Mouse (Mus musculus) cerebellum, adult (tissue): ENCODE measurements at regions not wholly inside any gene's neighbourhood (a gene's known extent, or its start where the extent isn't known, plus 50 kb on each side); places are given as distances from the start of the nearest gene placed in this dataset.

Source experiments
- ATAC-seq: cut with Nextera tagmentation; 2 replicates; pipeline ENCODE4 v1.9.2; 2017; ENCODE audit warnings: mild to moderate bottlenecking, moderate library complexity, mixed read lengths; ENCODE audit not compliant: insufficient number of reproducible peaks, low FRiP score, low TSS enrichment

DNA sequence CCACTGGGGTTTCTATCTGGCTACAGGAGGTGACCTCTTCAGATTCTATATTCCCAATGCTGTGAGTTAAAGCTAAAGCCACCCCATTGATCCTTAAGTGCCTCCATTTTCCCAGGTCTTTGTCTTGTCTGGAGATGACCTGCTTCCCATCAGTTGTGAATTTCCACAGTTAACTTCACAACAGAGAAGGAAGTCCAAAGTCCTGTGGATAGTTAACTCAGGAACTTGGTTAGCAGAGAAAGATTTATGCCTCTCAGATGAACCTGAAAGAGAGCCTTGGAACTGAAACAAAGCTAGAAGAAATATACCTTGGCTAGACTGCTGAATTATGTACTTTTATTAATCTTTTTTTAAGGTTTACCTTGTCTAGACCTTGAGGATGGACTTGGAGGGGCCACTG is 431.1 kb upstream of the Ube2e3 start:
- no peak for ATAC-seq

DNA sequence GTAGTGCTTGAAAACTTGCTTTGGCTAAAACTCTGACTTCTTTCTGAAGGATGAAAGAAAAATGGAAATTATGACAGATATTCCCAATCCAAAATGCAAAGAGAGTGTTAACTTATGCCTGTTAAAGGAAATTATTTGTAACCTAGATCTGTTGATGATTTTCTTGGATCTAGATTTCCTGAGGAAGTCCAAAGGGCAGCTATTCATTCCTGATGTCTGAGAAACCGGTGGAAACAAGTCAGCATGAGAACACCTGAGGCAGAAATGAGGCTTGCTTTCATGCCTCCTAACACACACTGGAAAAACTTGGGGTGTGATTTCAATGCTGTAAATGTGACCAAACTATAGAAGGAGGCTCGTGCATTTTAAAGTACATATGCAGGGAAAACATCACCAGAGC is 432.9 kb upstream of the Ube2e3 start:
- ATAC-seq, result no peak

DNA sequence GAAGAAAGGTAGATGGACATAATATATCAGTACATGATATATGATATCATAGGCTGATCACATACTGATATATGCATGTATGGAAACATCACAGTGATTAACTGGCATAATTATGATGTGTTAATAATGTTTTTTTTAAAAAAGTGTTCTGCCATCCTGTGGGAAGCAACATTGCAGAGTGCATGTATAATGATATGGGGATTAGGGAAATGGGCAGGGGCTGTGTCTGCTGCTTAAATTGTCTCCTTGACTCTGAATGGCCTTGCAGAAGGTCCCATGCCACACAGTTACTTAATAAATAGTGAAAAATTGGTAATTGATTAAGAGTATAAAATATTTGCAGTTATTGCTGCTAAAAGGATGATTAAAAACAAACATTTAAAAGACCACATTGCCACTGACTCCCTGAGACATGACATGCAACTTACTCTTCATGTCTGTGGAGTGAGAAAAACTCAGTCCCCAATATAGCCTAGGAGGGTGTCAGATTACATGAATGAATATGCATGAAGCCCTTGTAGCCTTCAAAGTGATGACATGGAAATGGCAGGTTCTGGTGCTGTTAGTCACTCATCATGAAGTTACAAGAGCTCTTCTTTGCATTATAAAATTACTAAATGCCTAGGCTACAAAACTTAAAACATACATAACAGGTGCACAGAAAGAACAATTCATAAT is 440.1 kb upstream of the Ube2e3 start:
- no peak for ATAC-seq

DNA sequence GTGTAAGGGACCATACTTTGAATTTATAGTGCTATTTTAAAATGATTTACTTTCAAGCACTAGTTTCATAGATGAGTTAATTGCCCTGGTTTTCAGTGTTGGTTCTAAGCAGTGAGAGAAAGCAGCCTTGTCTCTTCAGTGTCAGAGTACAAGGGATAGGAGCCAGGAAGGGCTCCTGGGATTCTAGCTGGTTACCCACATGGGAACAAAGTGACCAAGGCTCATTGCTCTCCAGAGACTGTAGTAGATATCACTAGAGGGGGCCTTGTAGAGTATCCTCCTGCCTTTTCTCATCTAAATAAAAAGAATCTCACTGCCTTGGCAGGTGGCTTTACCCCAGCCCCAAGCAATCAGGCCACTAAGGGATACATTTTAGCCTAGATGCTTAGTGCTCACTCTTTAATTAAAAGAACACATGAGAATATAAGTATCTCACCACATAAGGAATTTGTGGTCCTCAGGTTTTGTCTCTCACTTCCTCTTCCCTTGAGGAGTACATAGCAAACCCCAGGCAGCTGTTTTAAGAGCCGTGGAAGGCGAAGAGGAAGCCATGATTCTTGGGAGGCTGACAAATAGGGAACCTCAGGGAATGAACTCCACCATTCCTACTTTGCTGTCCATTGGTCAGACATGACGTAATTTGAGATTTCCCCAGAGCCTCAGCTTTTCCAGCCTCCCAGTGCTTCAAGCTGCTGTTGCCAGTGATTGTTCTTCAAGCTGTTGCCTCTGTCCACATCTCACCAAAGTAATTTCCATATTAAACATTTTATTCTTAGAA is 449.2 kb upstream of the Ube2e3 start:
- no peak for ATAC-seq

DNA sequence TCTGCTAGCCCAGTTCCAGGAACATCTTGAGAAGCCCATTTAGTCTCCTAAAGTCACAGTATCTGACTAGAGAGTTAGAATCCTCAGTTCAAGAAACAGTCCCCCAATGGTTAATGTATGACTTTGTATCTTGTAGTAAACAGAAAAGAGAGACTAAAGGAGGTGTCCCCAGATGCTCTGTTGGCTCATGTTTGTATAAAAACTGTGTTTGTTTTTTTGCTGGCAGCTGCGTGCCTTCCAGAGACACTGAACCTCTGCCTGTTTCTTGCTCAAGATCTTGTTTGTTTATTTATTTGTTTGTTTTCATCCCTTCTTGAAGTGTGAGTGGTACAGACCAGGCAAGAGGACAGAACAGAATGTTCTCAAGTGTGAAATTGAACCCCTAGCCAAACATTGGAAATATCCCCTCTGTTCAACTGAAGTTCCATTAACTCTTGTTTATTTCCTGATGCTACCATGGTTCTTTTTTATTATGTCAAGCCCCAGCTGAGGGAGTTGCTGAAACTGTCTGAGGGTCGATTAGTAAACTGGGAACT is 451.3 kb upstream of the Ube2e3 start:
- ATAC-seq, result no peak

DNA sequence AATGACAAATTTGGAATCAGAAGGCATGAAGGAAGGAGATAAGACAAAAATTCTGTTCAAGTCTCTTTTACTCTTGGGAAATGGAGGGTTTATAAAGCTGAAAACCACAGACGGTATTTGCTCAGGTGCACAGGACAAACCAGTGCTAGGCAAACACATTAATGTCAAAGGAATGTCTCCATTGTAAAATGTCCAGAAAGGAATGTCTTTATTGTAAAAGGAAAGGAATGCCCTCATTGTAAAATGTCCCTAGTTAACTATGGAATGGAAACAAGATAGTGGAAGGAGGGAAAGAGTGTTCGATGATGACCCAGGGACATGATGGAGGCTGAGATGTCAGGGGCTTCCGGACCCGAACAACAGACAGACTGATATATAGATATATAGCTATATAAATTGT is 454.9 kb upstream of the Ube2e3 start:
- ATAC-seq, result no peak

DNA sequence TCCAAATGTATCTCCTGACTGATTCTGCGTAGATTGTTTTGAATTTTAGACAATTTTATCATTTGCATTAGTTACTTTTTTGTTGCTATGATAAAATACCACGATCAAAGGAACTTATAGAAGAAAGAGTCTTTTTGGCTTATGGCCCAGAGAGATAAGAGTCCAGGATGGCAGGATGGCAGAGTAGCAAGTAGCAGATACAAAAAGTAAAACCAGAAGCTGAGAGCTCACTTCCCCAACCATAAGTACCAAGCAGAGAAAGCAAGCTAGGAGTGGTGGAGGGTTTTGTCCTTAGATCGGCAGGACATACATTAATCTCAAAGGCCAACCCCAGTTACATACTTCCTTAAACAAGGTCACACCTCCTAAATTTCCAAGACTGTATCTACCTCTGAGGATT is 457.7 kb upstream of the Cwc22 start:
- ATAC-seq, result no peak

DNA sequence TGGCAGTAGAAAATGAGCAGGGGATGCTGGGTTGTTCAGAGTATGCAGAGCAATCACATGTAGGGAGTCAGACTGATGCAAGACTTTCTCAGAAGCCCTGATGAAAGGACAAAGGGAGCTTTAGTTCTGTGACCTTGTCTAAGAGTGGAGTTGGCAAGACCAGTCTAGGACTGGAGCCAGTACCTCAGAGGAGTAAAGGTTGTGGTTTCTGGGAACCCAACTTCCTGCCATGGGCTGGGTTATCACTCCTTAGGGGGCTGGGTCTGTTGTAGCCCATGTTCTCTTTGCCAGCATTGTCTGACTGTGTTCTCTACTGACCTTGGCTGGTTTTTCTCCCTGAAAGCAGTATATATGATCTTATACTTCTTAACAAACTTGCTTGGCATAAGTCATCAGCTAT is 453.1 kb upstream of the Cwc22 start:
- no peak for ATAC-seq

DNA sequence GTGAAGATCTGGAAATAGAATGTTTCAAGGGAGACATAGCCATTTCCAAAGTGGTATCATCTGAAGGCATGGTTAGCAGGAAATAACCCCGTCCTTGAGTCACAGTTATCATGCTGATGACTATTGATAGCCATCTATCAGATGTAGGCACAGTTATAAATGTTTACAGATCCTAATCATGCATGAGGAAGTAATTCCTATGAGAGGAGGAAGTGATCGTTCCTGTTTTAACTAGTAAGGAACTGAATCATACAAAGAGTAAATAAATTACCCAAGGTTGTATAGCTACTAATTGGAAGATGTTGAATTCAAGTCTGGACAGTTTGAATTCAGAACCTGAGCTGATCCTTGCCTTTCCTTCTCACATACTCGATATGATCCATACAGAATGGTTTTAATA is 450.7 kb upstream of the Cwc22 start:
- ATAC-seq, result no peak

DNA sequence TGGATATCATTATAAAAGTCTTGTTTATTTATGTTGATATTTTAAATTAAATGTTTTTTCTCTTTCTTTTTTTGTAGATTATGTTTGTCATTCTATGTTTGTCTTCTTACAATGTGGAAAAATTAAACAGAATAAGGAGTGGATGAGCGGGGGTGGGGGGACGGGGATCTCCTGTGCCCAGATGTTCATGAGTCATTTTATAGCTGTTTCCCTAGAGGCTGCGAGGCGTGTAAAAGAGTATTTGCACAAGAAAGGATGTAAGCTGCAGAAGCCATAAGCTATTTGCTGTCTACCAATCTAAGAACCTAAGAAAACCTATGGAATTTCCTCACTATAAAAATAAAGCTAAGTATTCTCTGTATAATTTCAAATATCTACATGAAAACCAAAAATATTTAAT is 446.9 kb upstream of the Cwc22 start:
- no peak for ATAC-seq

DNA sequence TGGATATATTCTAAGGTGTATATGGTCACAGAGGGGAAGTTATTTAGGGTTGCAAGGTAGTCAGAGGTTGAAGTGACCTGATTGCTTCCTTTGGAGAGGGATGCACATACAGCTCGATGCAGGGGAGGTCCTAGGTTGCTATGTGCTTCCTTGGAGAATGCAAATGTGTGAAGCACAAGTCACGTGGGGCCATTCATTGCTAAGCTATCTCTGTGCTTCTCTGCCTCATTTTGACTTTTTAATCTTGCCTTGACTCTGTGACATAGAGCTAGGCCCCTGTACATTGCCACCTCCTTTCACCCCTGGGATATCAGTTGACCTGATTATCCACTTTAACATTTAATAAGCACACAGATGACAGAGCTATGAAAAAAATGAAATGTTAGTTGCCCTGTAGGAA is 446.2 kb upstream of the Cwc22 start:
- ATAC-seq, result no peak

DNA sequence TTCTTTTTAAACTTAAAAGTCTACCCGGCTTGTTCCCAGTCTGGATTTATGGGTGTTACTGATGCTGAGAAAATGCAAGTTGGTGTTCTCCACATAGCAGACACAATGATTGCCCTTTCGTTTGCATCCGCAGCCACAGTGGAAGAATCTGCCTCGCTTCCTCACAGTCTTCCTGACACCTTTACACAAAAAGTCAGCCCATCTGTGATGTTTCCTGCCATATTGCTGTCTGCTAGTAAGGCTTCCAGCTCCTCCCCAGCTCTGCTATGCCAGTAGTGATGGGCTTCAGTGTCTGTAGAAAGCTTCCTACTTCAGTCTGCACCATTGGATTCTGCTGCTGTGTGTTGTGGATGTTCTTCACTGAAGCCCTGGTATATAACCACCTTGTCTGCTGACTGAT is 441.8 kb upstream of the Cwc22 start:
- no peak for ATAC-seq

DNA sequence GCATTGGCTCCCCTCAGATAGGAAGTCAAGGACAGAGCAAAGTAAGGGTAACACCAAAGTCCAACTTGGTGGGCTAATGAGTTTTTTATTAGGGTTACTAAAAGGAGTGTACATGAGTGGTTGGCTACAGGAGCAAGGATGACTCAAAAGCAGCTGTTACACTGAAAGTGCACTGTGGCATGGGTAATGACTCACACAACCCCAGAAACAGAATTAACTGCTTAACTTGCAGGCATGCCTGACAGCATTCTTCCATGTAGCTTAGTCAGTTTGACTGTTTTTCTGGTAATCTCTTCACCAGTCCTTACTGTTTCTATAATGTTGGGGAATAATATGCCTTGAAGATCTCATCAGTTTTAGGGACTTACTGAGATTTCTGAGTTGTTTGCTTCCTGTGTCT is 435.1 kb upstream of the Cwc22 start:
- no peak for ATAC-seq

DNA sequence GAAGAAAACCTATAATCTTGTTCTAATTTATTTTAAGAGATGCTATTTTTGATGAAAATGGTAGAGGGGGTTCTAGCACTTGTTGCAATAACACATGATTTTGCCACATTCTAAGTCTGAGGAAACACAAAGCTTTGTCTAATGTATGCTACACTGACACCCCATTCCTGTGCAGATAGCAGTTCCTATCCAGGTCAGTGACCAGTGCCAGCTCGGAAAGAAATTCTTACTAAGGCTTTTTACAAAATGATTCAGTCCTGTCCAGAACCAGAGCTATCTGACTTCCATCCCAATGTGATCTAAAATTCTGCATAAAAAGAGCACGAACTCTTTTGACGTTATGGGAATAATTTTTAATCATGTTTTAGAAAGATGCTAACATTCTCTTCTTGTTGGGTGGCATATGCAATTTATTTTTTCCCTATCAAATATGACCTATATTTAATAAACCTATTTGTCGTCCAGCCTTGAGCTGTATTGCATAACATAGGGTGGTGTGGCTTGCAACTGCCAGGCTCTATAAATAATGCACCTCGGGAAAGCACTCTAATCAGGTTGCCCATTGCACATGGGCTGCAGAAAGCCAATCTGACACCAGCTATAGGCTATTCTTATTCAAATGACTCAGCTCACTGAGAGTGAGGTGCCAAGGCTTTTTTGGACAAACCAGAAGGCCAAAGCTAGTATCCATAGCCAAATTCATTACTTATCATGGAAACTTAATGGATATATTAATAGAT is 385.7 kb upstream of the Cwc22 start:
- peak; percentile 100 for ATAC-seq

DNA sequence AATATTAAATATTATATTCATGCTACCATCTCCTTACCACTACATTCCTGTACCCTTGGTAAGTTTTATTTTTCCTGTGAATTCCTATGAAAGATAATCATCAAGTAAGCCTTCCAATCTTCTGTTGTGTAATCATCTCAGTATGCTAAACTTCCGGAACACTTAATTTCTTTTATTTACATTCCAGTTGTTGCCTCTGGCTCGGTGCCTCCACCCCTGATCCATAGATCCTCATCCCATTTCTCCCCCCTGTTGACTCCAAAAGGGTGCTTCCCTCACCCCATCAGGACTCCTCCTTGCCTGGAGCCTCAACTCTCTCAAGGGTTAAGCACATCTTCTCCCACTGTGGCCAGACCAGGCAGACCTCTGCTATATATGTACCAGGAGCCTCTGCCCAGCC is 379.9 kb upstream of the Cwc22 start:
- ATAC-seq, result no peak

DNA sequence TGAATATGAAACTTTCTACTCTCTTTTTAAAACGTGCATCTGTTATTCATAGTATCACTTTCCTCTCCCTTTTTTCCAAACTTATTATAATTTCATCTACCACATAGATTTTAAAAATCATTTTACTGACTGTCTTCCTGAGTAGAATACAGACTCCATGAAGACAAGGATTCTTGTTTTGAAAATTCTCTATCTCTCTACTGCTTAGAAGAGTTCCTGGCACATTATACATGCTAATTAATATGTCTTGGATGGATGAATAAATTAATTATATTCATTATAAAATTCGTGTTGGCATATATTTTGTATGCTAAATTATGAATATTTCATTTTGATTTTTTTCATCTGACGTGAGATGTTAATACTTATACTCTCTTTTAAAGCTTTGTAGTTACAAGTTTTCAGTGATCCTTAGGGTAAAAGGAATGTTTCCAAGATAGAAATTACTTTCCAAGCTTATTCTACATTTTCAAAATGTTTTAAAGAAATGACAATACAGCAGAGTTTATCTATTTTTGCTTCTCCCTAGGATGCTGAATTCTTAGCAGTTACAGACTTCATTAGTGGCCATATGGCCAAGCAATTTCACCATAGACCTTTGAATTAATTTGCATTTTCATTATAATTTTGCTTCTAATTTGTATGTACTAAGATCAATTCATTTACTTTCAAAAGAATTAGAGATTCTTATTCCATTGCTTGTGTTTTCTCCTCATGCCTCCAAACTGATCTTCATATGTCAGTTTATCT is 376.2 kb upstream of the Cwc22 start:
- no peak for ATAC-seq

DNA sequence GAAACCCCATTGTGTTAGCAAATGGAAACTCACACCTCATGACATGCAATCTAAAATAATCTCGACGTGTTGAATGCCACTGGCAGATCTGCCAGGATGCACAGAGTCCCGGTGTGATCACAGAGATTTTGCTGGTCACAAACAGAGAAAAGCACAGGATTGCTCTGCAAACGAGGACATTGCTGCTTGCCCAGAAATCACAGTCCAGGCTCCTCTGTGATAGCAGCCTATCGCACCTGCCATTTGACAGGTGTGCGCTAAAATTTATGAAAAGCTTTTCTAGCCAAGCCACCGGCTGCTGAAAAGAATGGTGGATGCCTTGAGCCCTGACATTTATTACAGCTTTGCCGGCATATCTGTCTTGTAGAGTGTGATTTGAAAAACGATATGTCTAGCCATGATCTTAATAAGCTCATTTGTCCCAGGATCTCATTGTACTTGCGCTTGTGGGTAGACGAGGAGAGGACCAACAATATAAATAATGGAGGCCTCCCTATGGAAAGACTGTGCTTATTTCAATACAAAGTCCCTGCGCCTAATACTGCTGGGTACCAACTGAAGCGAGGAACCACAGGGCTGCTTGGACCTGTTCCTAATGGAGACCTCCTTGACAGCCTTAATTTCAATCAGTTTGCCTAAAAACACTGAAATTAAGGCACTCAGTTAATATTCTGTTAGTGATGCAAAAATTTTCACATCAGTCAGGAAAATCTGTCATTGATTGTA is 365.8 kb upstream of the Cwc22 start:
- ATAC-seq, result peak; percentile 65

DNA sequence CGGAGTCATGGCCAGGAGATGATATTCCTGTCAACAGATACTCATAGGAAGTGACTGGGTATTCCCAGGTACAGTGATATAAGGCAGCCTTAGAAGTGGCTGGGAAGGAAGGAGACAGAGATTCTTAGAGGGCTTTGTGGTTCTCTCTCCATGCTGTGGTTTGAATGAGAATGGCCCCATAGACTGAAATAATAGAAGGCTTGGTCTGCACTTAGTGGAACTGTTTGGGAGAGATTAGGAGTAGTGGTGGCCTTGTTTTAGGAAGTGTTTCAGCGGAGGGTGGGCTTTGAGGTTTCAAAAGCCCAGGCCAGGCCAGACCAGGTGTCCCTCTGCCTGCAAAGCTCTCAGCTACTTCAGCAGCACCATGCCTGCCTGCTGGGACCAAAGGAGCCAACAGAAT is 363.2 kb upstream of the Cwc22 start:
- ATAC-seq, result no peak

DNA sequence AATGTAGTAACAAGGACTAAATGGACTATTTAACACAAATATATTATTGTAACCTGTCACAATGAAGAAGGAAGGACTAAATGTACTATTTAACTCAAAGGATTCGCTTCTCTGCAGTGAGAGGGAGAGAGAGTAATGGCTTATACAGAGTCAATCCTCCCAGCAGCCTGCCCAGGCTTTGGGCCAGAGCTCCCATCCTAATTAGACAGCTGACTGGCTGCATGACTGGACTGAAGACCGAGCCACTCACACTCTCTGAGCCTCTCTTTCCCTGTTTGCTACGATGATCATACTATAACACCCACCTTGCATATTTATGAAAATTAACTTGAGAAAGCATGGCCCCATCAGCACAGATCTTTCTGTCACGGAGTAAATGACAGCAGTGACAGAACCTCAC is 360.7 kb upstream of the Cwc22 start:
- ATAC-seq, result no peak

DNA sequence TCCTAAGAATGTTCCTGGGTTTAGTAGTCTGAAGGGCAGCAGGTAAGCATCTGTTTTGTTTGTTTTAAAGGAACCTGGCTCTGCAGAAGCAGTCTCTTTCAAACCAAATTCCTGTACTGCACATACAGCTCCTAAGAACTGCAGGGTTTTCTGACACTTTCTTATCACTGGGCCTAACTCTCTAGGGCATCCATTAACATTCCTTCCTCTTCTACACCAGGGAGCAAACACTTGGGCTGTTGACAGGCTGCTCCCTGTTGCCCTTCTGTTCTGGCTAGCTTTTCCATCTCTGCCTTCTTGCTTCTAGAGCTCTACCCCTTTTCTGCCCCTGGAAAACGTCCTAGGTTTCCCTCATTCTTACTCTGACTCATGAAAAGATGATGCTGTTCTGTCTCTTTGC is 345.5 kb upstream of the Cwc22 start:
- ATAC-seq, result no peak
